Comparison of ENCODE assay signal across 8 mouse cellular contexts in the genomic region with DNA sequence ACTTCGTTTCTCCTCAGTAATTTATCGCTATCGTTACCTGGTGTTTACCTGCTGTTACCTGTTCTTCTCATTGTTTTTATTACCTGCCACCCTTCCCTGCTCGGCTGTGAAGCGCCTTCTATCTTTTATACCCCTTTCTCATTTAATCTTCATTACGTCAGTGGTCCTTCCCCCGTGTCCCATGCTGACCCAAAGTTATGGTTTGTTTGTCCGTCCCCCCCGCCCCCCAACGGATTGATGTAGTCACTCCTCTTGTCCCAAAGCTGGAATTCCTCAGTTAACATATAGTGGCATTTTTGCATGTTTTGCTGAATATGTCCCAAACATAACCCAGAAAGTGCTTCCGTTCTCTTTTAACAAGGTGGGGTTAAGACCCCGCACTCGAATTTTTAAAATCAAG. TPM values are rescaled to one million over a fixed set of nuclear protein-coding genes. Genes with fewer than 3 reads are reported as not detected.
A peak's percentile ranks its signal among the peaks of the same experiment; 100 is the strongest.
DNase-seq lines count a peak whose midpoint lies in the region; ATAC-seq and TF ChIP-seq lines count a peak whose summit lies in the region.

No protein-coding gene starts in this region.

- peak overlapping the region; percentile 44; the same call in 1 of the 2 replicates for H3K27ac ChIP-seq in kidney, embryonic 16.5 days (ENCODE audit: low read length)
- H3K27ac ChIP-seq in bone marrow macrophage, adult 2 months (ENCODE audit: insufficient read depth, low read depth, low read length): peak overlapping the region; percentile 10
- peak overlapping the region; percentile 66 for H3K27ac ChIP-seq in hindbrain, embryonic 16.5 days (ENCODE audit: low read depth, low read length)
- peak overlapping the region; percentile 67; the same call in 1 of the 2 replicates for H3K27ac ChIP-seq in midbrain, embryonic 15.5 days

- TF ChIP-seq POLR2A in bone marrow macrophage, adult 2 months (IDR thresholded peaks at IDR 0.05; ENCODE audit: borderline replicate concordance, low read depth, low read length): no peak

- H3K36me3 ChIP-seq in kidney, embryonic 16.5 days (ENCODE audit: insufficient read depth, low read length): peaks cover 23% of the 10 kb centered on the region
- H3K36me3 ChIP-seq in hindbrain, embryonic 16.5 days (ENCODE audit: control insufficient read depth, insufficient read depth, low read length): peaks cover 17% of the 10 kb centered on the region
- peaks cover 26% of the 10 kb centered on the region for H3K36me3 ChIP-seq in midbrain, embryonic 15.5 days (replicated peaks)

- H3K9ac ChIP-seq in kidney, embryonic 16.5 days (replicated peaks; ENCODE audit: low read length): peak overlapping the region; percentile 86
- H3K9ac ChIP-seq in hindbrain, embryonic 16.5 days (ENCODE audit: low read depth, low read length): peak overlapping the region; percentile 88
- H3K9ac ChIP-seq in midbrain, embryonic 15.5 days: peak overlapping the region; percentile 62

- no peaks in the 10 kb centered on the region for H3K27me3 ChIP-seq in kidney, embryonic 16.5 days (ENCODE audit: insufficient read depth, low read length)
- no peaks in the 10 kb centered on the region for H3K27me3 ChIP-seq in hindbrain, embryonic 16.5 days (replicated peaks; ENCODE audit: control insufficient read depth, insufficient read depth, low read length)
- H3K27me3 ChIP-seq in midbrain, embryonic 15.5 days (replicated peaks): no peaks in the 10 kb centered on the region

- H3K4me1 ChIP-seq in kidney, embryonic 16.5 days (ENCODE audit: insufficient read depth, low read length): peaks cover 19% of the 10 kb centered on the region
- peaks cover 12% of the 10 kb centered on the region for H3K4me1 ChIP-seq in bone marrow macrophage, adult 2 months (ENCODE audit: control insufficient read depth, insufficient read depth, low read length)
- H3K4me1 ChIP-seq in hindbrain, embryonic 16.5 days (ENCODE audit: control insufficient read depth, insufficient read depth, low read depth, low read length): peaks cover 12% of the 10 kb centered on the region
- H3K4me1 ChIP-seq in midbrain, embryonic 15.5 days: peaks cover 21% of the 10 kb centered on the region

- H3K4me2 ChIP-seq in kidney, embryonic 16.5 days (replicated peaks; ENCODE audit: low read depth, low read length): peak overlapping the region; percentile 94
- H3K4me2 ChIP-seq in hindbrain, embryonic 16.5 days (ENCODE audit: low read length): peak overlapping the region; percentile 90
- peak overlapping the region; percentile 83 for H3K4me2 ChIP-seq in midbrain, embryonic 15.5 days

- no peak for TF ChIP-seq CTCF in bone marrow macrophage, adult 2 months (IDR thresholded peaks at IDR 0.05; ENCODE audit: low read depth, low read length)

- no peaks in the 10 kb centered on the region for H3K9me3 ChIP-seq in kidney, embryonic 16.5 days (ENCODE audit: low read length)
- no peaks in the 10 kb centered on the region for H3K9me3 ChIP-seq in hindbrain, embryonic 16.5 days (ENCODE audit: control insufficient read depth, low read length)
- H3K9me3 ChIP-seq in midbrain, embryonic 15.5 days: no peaks in the 10 kb centered on the region

- DNase-seq in kidney, adult 9 months: no peak
- no peak for DNase-seq in layer of hippocampus, adult 8-10 months (ENCODE audit: low spot score in 2 of 2)
- DNase-seq in frontal cortex, postnatal 25 days (ENCODE audit: low spot score in 2 of 2): no peak

- H3K4me3 ChIP-seq in kidney, embryonic 16.5 days (ENCODE audit: low read length): peak overlapping the region; percentile 85
- H3K4me3 ChIP-seq in bone marrow macrophage, adult 2 months (ENCODE audit: insufficient read depth, low read length): peak overlapping the region; percentile 68
- peak overlapping the region; percentile 86 for H3K4me3 ChIP-seq in hindbrain, embryonic 16.5 days (ENCODE audit: low read length)
- peak overlapping the region; percentile 68 for H3K4me3 ChIP-seq in midbrain, embryonic 15.5 days

- peak; percentile 5; the same call in 1 of the 2 replicates for ATAC-seq in kidney, embryonic 16.5 days (ENCODE audit: low FRiP score, low TSS enrichment)
- ATAC-seq in hindbrain, embryonic 16.5 days: no peak
- peak; percentile 27 for ATAC-seq in midbrain, embryonic 15.5 days (replicated peaks)
- no peak for ATAC-seq in cerebellum, adult (ENCODE audit: insufficient number of reproducible peaks, low FRiP score, low TSS enrichment)

- 2% methylated on average over 13 of the region's 13 CpGs for WGBS in kidney, embryonic 16.5 days
- WGBS in hindbrain, embryonic 16.5 days: 3% methylated on average over 13 of the region's 13 CpGs
- 4% methylated on average over 13 of the region's 13 CpGs for WGBS in midbrain, embryonic 15.5 days

RNA-seq across cellular contexts. Expression of gene Ormdl2, which starts 0.7 kb away (rescaled TPM):
- 94.4 and 100 TPM in 2 replicates for polyA plus RNA-seq in kidney, embryonic 16.5 days (2015; fragmentation: Nextera tagmentation; extraction: Ambion mirVana)
- 78.1 and 83.5 TPM in 2 replicates for polyA plus RNA-seq in bone marrow macrophage, adult 2 months (2012; ENCODE audit: insufficient read depth, insufficient read length, missing spikeins)
- 23.6 and 27.6 TPM in 2 replicates for polyA plus RNA-seq in hindbrain, embryonic 16.5 days (2015; fragmentation: Nextera tagmentation; extraction: Ambion mirVana)
- 21.9 and 22.7 TPM in 2 replicates for polyA plus RNA-seq in midbrain, embryonic 15.5 days (2015; fragmentation: Nextera tagmentation; extraction: Ambion mirVana)
- total RNA-seq in layer of hippocampus, adult 8-10 months (2022): 10 to 100 TPM in 1 of 4 experiments, 1 to 10 TPM in 3; 8.9 to 10.5 (median 9.6) TPM

RNA-seq across cellular contexts. Expression of gene Sarnp, which starts 5.0 kb away (rescaled TPM):
- polyA plus RNA-seq in kidney, embryonic 16.5 days (2015; fragmentation: Nextera tagmentation; extraction: Ambion mirVana): 194 and 198 TPM in 2 replicates
- 62.2 and 81.9 TPM in 2 replicates for polyA plus RNA-seq in bone marrow macrophage, adult 2 months (2012; ENCODE audit: insufficient read depth, insufficient read length, missing spikeins)
- polyA plus RNA-seq in hindbrain, embryonic 16.5 days (2015; fragmentation: Nextera tagmentation; extraction: Ambion mirVana): 137 and 142 TPM in 2 replicates
- 145 and 155 TPM in 2 replicates for polyA plus RNA-seq in midbrain, embryonic 15.5 days (2015; fragmentation: Nextera tagmentation; extraction: Ambion mirVana)
- total RNA-seq in layer of hippocampus, adult 8-10 months (2022): 10 to 100 TPM; 32.7 to 41.2 (median 35.1) TPM

RNA-seq across cellular contexts. Expression of gene Tmem198b, which starts 18.0 kb away (rescaled TPM):
- polyA plus RNA-seq in kidney, embryonic 16.5 days (2015; fragmentation: Nextera tagmentation; extraction: Ambion mirVana): 19.3 and 22.9 TPM in 2 replicates
- polyA plus RNA-seq in bone marrow macrophage, adult 2 months (2012; ENCODE audit: insufficient read depth, insufficient read length, missing spikeins): 14.3 and 18.0 TPM in 2 replicates
- 19.6 and 20.4 TPM in 2 replicates for polyA plus RNA-seq in hindbrain, embryonic 16.5 days (2015; fragmentation: Nextera tagmentation; extraction: Ambion mirVana)
- polyA plus RNA-seq in midbrain, embryonic 15.5 days (2015; fragmentation: Nextera tagmentation; extraction: Ambion mirVana): 16.0 and 17.6 TPM in 2 replicates
- 10 to 100 TPM in 3 of 4 experiments, 1 to 10 TPM in 1; 9.5 to 13.9 (median 11.6) TPM for total RNA-seq in layer of hippocampus, adult 8-10 months (2022)

RNA-seq across cellular contexts. Expression of gene Dnajc14, which starts 18.3 kb away (rescaled TPM):
- polyA plus RNA-seq in kidney, embryonic 16.5 days (2015; fragmentation: Nextera tagmentation; extraction: Ambion mirVana): 63.2 and 64.9 TPM in 2 replicates
- polyA plus RNA-seq in bone marrow macrophage, adult 2 months (2012; ENCODE audit: insufficient read depth, insufficient read length, missing spikeins): 65.2 and 65.7 TPM in 2 replicates
- 49.6 and 53.2 TPM in 2 replicates for polyA plus RNA-seq in hindbrain, embryonic 16.5 days (2015; fragmentation: Nextera tagmentation; extraction: Ambion mirVana)
- polyA plus RNA-seq in midbrain, embryonic 15.5 days (2015; fragmentation: Nextera tagmentation; extraction: Ambion mirVana): 59.4 and 60.8 TPM in 2 replicates
- total RNA-seq in layer of hippocampus, adult 8-10 months (2022): 10 to 100 TPM; 60.8 to 71.5 (median 65.6) TPM

RNA-seq across cellular contexts. Expression of gene Mmp19, which starts 31.4 kb away (rescaled TPM):
- polyA plus RNA-seq in kidney, embryonic 16.5 days (2015; fragmentation: Nextera tagmentation; extraction: Ambion mirVana): 0.89 and 0.98 TPM in 2 replicates
- 26.8 and 28.3 TPM in 2 replicates for polyA plus RNA-seq in bone marrow macrophage, adult 2 months (2012; ENCODE audit: insufficient read depth, insufficient read length, missing spikeins)
- 0.45 and 0.74 TPM in 2 replicates for polyA plus RNA-seq in hindbrain, embryonic 16.5 days (2015; fragmentation: Nextera tagmentation; extraction: Ambion mirVana)
- polyA plus RNA-seq in midbrain, embryonic 15.5 days (2015; fragmentation: Nextera tagmentation; extraction: Ambion mirVana): 0.58 and 0.79 TPM in 2 replicates
- total RNA-seq in layer of hippocampus, adult 8-10 months (2022): 1 to 10 TPM in 2 of 4 experiments, under 1 TPM in 2; 0.64 to 3.3 (median 1.5) TPM

Comparison
In these comparisons a context has a peak if more than half of its experiments do, and no peak if none do; other contexts are left out.
1. ATAC-seq: peak in kidney, embryonic 16.5 days (single experiment) and midbrain, embryonic 15.5 days (single experiment); none in hindbrain, embryonic 16.5 days (single experiment) and cerebellum, adult (single experiment).
2. H3K27ac ChIP-seq: peak in every context shown above with its lines; median percentile 67 in midbrain, embryonic 15.5 days; 66 in hindbrain, embryonic 16.5 days; 44 in kidney, embryonic 16.5 days; 10 in bone marrow macrophage, adult 2 months.
3. Peak in every context shown above with its lines, with median percentiles within 50 percentile points of each other: H3K4me2 ChIP-seq, H3K4me3 ChIP-seq and H3K9ac ChIP-seq.